8 mouse cellular contexts compared by ENCODE assay signal in genomic region chr11:30649001-30649637, GRCm38 (mm10). TPM values are rescaled to one million over a fixed set of nuclear protein-coding genes. Genes with fewer than 3 reads are reported as not detected.
DNase-seq lines count a peak whose midpoint lies in the region; ATAC-seq lines count a peak whose summit lies in the region.

Gene Acyp2 (minus strand): TSS chr11:30649587.

- no peaks in the 10 kb centered on the region; the same call in 1 of the 2 replicates for H3K4me1 ChIP-seq in hindbrain, embryonic 14.5 days (replicated peaks; ENCODE audit: control insufficient read depth, insufficient read depth, low read length)

- ATAC-seq in hindbrain, embryonic 14.5 days (ENCODE audit: low FRiP score), result peak; percentile 96

- WGBS in hindbrain, embryonic 14.5 days, result under 1% methylated on average over 40 of the region's 40 CpGs

- no peaks in the 10 kb centered on the region for H3K27me3 ChIP-seq in hindbrain, embryonic 14.5 days (ENCODE audit: control insufficient read depth, insufficient read depth, low read length)

- no peaks in the 10 kb centered on the region for H3K36me3 ChIP-seq in hindbrain, embryonic 14.5 days (replicated peaks; ENCODE audit: control insufficient read depth, insufficient read depth)

- peak within 1 kb of the TSS; percentile 64 for H3K4me3 ChIP-seq in hindbrain, embryonic 14.5 days (replicated peaks; ENCODE audit: low read length)

- peak within 1 kb of the TSS; percentile 84 for H3K9ac ChIP-seq in hindbrain, embryonic 14.5 days

- H3K9me3 ChIP-seq in hindbrain, embryonic 14.5 days (ENCODE audit: control insufficient read depth, low read length), result no peaks in the 10 kb centered on the region

- peak within 1 kb of the TSS; percentile 91 for H3K27ac ChIP-seq in hindbrain, embryonic 14.5 days

- DNase-seq in WW6 (ENCODE audit: low read depth, low spot score), result peak; percentile 71
- DNase-seq in cerebellum, postnatal 36 days, result peak; percentile 84 to 86
- peak; percentile 86 to 89 for DNase-seq in frontal cortex, postnatal 36 days (ENCODE audit: low spot score in 2 of 2)
- DNase-seq in hindbrain, embryonic 14.5 days (ENCODE audit: low spot score), result peak; percentile 76
- DNase-seq in layer of hippocampus, postnatal 25 days (ENCODE audit: extremely low spot score in 1 of 2, low spot score in 1 of 2), result peak; percentile 70 to 74
- DNase-seq in lung, postnatal 14 days, result peak; percentile 87
- DNase-seq in ovary, postnatal 36 days (ENCODE audit: low spot score), result peak; percentile 88
- peak; percentile 90 for DNase-seq in thymus, postnatal 14 days

- H3K4me2 ChIP-seq in hindbrain, embryonic 14.5 days (replicated peaks), result peak within 1 kb of the TSS; percentile 57

RNA-seq across cellular contexts. Expression of gene Acyp2, which starts in this region (rescaled TPM):
- 32.2 and 35.7 TPM in 2 replicates for polyA plus RNA-seq in hindbrain, embryonic 14.5 days (2014; fragmentation: Nextera tagmentation; extraction: Ambion mirVana)
- total RNA-seq in layer of hippocampus, postnatal 25 days (2021), result 10 to 100 TPM; 25.4 to 29.2 TPM

Comparison
In these comparisons a context has a peak if more than half of its experiments do, and no peak if none do; other contexts are left out.
1. Peak in every context shown above with its lines: DNase-seq, ATAC-seq, H3K4me3 ChIP-seq and H3K27ac ChIP-seq.